Mouse (Mus musculus) kidney, postnatal 10 days (tissue): Measurements from ENCODE around the gene Ovch2.
"Not testable (repeated sequence)": the region's sequence is repeated elsewhere in the genome, so short reads cannot be mapped to it uniquely, and the experiment has no call there.

Experiments used
- DNase-seq: peaks from one replicate; pipeline ENCODE4 v3.0.0; 2021; ENCODE audit warnings: mixed read lengths

Gene Ovch2

DNA sequence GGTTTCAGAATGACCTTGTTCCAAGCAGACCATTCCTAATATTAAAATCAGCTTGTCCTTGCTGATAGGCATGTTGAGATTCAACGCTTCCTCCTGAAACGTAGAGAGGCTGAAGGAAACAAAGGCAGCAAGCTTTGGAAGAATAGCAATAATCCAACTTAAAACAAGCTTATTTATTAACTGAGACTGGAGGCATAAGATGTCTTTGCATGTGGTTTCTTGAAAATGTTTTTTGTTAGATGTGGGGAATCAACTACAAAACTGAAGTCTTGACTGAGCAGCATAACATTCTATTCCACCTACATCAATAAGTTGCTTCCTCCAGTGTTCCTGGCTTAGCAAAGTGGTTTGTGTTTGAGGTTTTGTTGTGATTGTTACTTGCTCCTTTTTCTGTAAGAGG, at the start of gene Ovch2:
TSS of gene Ovch2 (minus strand) at position 101 of the 400 bp plus-strand sequence.
- DNase-seq: no peak

DNA sequence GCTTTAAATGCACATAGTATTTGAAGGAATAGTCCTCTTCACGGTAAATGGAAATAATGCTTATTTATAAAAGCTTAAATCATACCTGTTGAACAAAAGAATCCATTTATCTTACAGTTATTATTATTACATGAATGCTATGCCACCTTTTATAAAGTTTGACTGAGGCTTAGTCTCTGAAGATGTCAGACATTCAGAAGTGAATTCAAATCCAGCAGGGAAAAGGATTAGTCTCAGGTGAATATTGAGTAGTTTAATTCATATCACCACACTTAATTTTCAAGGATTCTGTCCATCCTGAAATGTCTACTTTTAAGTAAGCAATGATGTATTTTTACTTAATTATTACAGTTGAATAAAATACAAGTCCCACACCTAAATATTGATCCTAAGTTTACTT, 46.4 kb upstream of the Ovch2 start, which contains the start of gene Olfr470:
TSS of gene Olfr470 (minus strand) at position 101 of the 400 bp plus-strand sequence.
- not testable (repeated sequence) for DNase-seq

GRCm38 (mm10) chr7:107841719-107842118, 40.7 kb upstream of the Ovch2 start:
- DNase-seq: peak; percentile 6

GRCm38 (mm10) chr7:107825441-107825840, 24.4 kb upstream of the Ovch2 start, which contains the start of gene Olfr469:
Olfr469 (minus strand) TSS chr7:107825541.
- not testable (repeated sequence) for DNase-seq

GRCm38 (mm10) chr7:107823867-107824266, 22.9 kb upstream of the Ovch2 start:
- not testable (repeated sequence) for DNase-seq

- no peak for DNase-seq
These were observed 18.4 kb upstream of the Ovch2 start for GRCm38 (mm10) chr7:107819442-107819841.

GRCm38 (mm10) chr7:107811963-107812362, 11.0 kb upstream of the Ovch2 start, which contains the start of gene Olfr467:
Olfr467 (plus strand) TSS chr7:107812263.
- no peak for DNase-seq

- DNase-seq: no peak
These were observed 1.1 kb upstream of the Ovch2 start for GRCm38 (mm10) chr7:107802138-107802537.

- no peak for DNase-seq
These were observed 4.5 kb downstream of the Ovch2 start for GRCm38 (mm10) chr7:107796500-107796899.

DNA sequence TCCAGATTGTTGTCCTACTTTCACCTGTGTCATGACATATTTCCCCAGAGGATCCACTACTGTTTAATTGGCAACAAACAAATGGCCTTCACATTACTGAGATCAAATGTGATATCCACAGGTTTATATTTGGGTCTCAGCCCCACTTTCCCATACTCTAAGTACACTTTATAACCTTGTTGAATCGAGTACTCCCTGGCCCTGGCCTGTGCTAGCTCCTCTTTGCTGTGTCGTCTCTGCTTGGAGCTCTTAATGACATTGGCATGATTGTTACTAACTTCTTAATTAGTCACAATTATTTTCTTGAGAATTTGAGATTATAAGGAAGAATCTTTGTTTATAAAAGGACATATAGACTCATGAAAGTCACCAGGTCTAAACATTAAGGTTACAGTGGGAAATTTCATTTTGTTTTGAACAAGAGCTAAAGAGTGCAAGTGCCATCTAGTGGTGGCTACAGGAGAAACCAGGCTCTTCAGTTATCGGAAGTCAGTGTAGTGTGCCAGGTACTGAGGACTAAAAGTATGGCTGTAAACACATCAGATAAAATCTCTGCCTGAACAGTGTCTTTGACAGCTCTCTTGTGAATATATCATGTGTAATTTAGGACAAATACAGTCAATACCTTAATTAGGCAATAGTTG, 12.9 kb downstream of the Ovch2 start:
- peak; percentile 33 for DNase-seq

GRCm38 (mm10) chr7:107779611-107780010, 21.4 kb downstream of the Ovch2 start:
- DNase-seq: no peak

- DNase-seq: no peak
These were observed 22.8 kb downstream of the Ovch2 start for GRCm38 (mm10) chr7:107778216-107778615.

- DNase-seq: no peak
These were observed 30.2 kb downstream of the Ovch2 start for GRCm38 (mm10) chr7:107770812-107771211.

GRCm38 (mm10) chr7:107757308-107758151, 43.5 kb downstream of the Ovch2 start, which contains the start of gene Cyb5r2:
Cyb5r2 (minus strand) TSS chr7:107758032.
- DNase-seq: peak; percentile 39

GRCm38 (mm10) chr7:107756748-107757147, 44.3 kb downstream of the Ovch2 start:
- DNase-seq: no peak

GRCm38 (mm10) chr7:107755905-107756304, 45.1 kb downstream of the Ovch2 start:
- no peak for DNase-seq

DNA sequence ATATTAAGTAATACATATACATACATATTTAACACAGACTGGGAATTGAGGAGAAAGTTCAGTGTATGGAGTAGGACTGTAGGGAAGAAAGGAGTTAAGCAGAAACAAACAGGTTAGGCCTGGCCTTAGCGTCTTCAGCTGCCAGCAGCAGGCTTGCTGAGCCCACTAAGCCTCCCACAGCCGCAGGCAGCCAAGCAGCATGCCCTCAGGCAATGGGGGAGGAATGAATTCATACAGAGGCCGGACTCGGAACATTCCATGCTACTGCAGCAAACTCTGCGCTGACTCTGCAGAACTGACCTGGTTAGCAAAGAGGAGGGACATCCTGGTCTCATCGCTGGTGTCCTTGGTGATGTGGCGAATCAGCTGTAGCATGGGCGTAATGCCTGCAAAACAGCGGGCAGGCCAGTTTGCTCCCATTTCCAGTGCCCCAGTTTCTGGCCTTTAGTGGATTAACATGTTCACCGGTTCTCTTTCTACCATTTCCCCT, 48.9 kb downstream of the Ovch2 start:
- peak; percentile 16 for DNase-seq

GRCm38 (mm10) chr7:107749721-107750120, 51.3 kb downstream of the Ovch2 start:
- DNase-seq: no peak

- DNase-seq: peak; percentile 37
These were observed 51.7 kb downstream of the Ovch2 start for GRCm38 (mm10) chr7:107749270-107749669.

- DNase-seq: peak; percentile 75
These were observed 53.1 kb downstream of the Ovch2 start for GRCm38 (mm10) chr7:107747954-107748353.

DNA sequence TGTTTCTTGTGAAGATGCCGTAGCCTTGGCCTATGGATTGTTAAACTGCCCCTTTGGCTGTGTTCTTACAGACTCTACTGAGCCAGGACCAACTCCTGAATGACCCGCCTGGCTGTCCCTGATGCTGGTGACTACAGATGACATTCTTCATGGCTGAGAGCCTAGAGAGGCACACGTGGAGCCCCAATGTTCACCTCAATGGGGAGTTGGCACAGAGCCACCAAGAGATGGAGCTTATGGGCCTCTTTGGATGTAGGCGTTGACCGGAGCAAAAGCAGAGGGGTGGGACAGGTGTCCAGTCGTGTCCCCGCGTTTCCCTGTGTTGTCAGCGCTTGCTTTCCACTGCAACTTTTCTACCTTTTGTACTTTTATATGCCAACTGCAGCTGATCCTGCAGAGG, 53.5 kb downstream of the Ovch2 start:
- peak; percentile 14 for DNase-seq

- DNase-seq: no peak
These were observed 55.0 kb downstream of the Ovch2 start for GRCm38 (mm10) chr7:107746036-107746435.

- DNase-seq: no peak
These were observed 55.9 kb downstream of the Ovch2 start for GRCm38 (mm10) chr7:107745111-107745510.

GRCm38 (mm10) chr7:107744454-107744853, 56.6 kb downstream of the Ovch2 start:
- no peak for DNase-seq
